Mouse (Mus musculus) midbrain, embryonic 13.5 days (tissue): ENCODE results near the gene Gtf2ird1. TPM values are rescaled to one million over a fixed set of nuclear protein-coding genes. Genes with fewer than 3 reads are reported as not detected.

Experiments used
- ATAC-seq: fragments of 200-750 bp; cut with Nextera tagmentation; 2 replicates; pipeline ENCODE4 v1.8.0; 2017; ENCODE audit warnings: mild to moderate bottlenecking, moderate TSS enrichment, moderate library complexity
- H3K27ac ChIP-seq: fragments of 300-500 bp; sonication (generic); 2 replicates; pipeline ENCODE4 v1.5.1; 2015; ENCODE audit warnings: inconsistent platforms, mild to moderate bottlenecking, moderate library complexity
- H3K27me3 ChIP-seq: fragments of 300-500 bp; sonication (generic); 2 replicates; pipeline ENCODE4 v1.6.1; 2015; ENCODE audit warnings: mild to moderate bottlenecking, inconsistent platforms
- H3K36me3 ChIP-seq: fragments of 300-500 bp; sonication (generic); 2 replicates; pipeline ENCODE4 v1.6.1; 2015; ENCODE audit warnings: mild to moderate bottlenecking, inconsistent platforms
- H3K4me1 ChIP-seq: fragments of 300-500 bp; sonication (generic); replicated peaks from 2 replicates; pipeline ENCODE4 v1.6.1; 2015; ENCODE audit warnings: inconsistent platforms
- H3K4me2 ChIP-seq: fragments of 300-500 bp; sonication (generic); replicated peaks from 2 replicates; pipeline ENCODE4 v1.6.1; 2015; ENCODE audit warnings: moderate library complexity, mild to moderate bottlenecking, inconsistent platforms
- H3K4me3 ChIP-seq: fragments of 300-500 bp; sonication (generic); replicated peaks from 2 replicates; pipeline ENCODE4 v1.5.1; 2015; ENCODE audit warnings: mild to moderate bottlenecking, inconsistent platforms
- H3K9ac ChIP-seq: fragments of 300-500 bp; sonication (generic); replicated peaks from 2 replicates; pipeline ENCODE4 v1.6.1; 2015; ENCODE audit warnings: mild to moderate bottlenecking, inconsistent platforms
- H3K9me3 ChIP-seq: fragments of 300-500 bp; sonication (generic); 2 replicates; pipeline ENCODE4 v1.6.1; 2016; ENCODE audit warnings: mild to moderate bottlenecking, inconsistent platforms
- WGBS: fragments of 180-500 bp; shearing (Covaris S2); methylation state at CpG from one replicate; pipeline ENCODE4 v1.1.7; 2015; 5-methylcytosine and 5-hydroxymethylcytosine counted together
- polyA plus RNA-seq: library from polyadenylated mRNA; unstranded; fragments of >200 nt; fragmentation: Nextera tagmentation; extraction: Ambion mirVana; gene quantifications from 2 replicates; pipeline ENCODE4 v1.2.1, GENCODE M21; 2015

The Gtf2ird1 gene
- polyA plus RNA-seq, 1 experiment from 2014 or later = 96.6 TPM

DNA sequence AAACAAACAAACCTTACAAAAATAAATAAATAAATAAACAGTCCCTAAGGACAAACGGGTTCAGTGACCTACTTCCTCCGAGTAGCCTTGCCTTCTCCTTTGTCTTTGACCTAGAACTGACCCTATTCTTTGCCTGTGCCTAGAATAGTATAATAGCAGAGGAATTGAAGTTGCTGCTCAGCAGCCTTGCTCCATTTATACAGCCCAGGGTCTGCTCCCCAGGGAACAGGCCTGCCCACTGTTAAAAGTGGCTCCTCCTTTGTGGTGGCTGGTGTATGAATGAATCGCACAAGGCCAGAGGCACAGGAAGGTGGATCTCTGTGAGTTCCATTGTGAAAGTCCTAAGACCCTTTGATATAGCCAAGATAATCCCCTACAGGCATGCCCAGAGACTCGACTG lies 127.2 kb downstream of the Gtf2ird1 start:
- no peak for ATAC-seq
- Histone ChIP-seq H3K27me3 (no peaks in the 10 kb centered on the region), H3K4me3 (no peak overlapping the region), H3K9ac (no peak overlapping the region), H3K4me2 (no peak overlapping the region), H3K36me3 (no peaks in the 10 kb centered on the region), H3K27ac (no peak overlapping the region), H3K4me1 (0 out of 2 replicates have a peak, but pooled peaks cover 6% of the 10 kb centered on the region), H3K9me3 (no peaks in the 10 kb centered on the region)
- 30% methylated on average over 4 of the region's 4 CpGs for WGBS

GRCm38 (mm10) chr5:134328482-134329001 lies 128.0 kb downstream of the Gtf2ird1 start:
- H3K4me3 ChIP-seq = no peak overlapping the region
- H3K4me2 ChIP-seq = no peak overlapping the region
- no peak overlapping the region for H3K27ac ChIP-seq
- WGBS = 95% methylated on average over 6 of the region's 6 CpGs
- 0 out of 2 replicates have a peak, but pooled peaks cover 6% of the 10 kb centered on the region for H3K4me1 ChIP-seq
- ATAC-seq = no peak
- no peaks in the 10 kb centered on the region for H3K36me3 ChIP-seq
- H3K27me3 ChIP-seq = no peaks in the 10 kb centered on the region
- H3K9ac ChIP-seq = no peak overlapping the region
- H3K9me3 ChIP-seq = no peaks in the 10 kb centered on the region

DNA sequence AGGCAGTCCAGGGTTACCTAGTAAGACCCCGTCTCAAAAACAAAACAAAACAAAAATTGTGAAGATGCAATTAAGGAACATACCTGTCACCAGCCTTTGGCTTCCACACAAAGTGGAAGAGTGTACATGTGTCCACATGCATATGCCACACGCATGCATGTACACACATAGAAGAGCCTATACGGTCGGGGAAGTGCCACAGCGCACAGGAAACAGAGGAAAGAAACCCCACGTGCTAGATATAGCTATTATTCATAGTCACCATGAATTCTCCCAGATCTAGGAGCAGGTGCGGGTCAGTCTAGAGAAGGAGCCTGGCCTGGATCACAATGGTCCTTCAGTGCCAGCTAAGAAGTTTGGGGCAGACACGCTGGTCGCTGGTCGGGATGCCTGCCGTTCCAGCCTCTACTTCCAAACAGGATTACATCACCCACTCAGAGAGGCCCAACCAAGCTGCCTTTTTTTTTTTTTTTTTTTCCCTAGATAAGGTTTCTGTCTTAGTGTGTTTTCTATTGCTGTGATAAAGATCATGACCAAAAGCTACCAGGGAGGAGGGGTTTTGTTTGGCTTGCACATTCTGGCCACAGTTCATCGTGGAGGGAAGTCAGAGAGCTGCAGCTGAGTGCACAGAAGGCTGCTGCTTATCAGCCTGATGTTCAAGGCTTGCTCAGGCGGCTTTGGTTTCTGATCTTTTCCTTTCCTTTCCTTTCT lies 130.5 kb downstream of the Gtf2ird1 start:
- no peak overlapping the region for H3K9ac ChIP-seq
- 79% methylated on average over 13 of the region's 13 CpGs for WGBS
- no peak for ATAC-seq
- 0 out of 2 replicates have a peak, but pooled peaks cover 2% of the 10 kb centered on the region for H3K4me1 ChIP-seq
- H3K27ac ChIP-seq = no peak overlapping the region
- H3K4me3 ChIP-seq = no peak overlapping the region
- H3K36me3 ChIP-seq = no peaks in the 10 kb centered on the region
- H3K4me2 ChIP-seq = no peak overlapping the region
- no peaks in the 10 kb centered on the region for H3K9me3 ChIP-seq
- no peaks in the 10 kb centered on the region for H3K27me3 ChIP-seq

DNA sequence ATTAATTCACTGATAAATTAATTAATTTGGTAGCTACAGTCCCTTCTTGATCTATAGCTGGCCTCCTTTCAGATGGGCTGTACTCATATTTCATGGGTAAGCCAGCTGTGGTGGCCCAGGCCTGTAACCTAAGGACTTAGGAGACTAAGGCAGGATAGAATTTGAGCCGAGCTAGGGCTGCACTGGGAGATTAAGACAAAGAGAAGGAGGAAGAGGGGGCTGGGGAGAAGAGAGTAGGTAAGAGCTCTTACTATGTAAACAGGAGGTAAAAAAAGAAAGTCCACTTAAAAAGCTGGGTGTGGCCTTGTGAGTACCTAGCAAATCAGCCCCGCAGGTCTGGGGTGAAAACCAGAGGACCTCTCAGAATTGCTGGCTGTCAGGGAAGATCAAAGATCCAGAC lies 132.6 kb downstream of the Gtf2ird1 start:
- no peaks in the 10 kb centered on the region for H3K9me3 ChIP-seq
- 52% methylated on average over 2 of the region's 2 CpGs for WGBS
- no peak for ATAC-seq
- no peak overlapping the region for H3K27ac ChIP-seq
- no peak overlapping the region for H3K4me3 ChIP-seq
- H3K9ac ChIP-seq = no peak overlapping the region
- H3K4me2 ChIP-seq = no peak overlapping the region
- H3K36me3 ChIP-seq = no peaks in the 10 kb centered on the region
- H3K4me1 ChIP-seq = no peaks in the 10 kb centered on the region
- H3K27me3 ChIP-seq = no peaks in the 10 kb centered on the region

DNA sequence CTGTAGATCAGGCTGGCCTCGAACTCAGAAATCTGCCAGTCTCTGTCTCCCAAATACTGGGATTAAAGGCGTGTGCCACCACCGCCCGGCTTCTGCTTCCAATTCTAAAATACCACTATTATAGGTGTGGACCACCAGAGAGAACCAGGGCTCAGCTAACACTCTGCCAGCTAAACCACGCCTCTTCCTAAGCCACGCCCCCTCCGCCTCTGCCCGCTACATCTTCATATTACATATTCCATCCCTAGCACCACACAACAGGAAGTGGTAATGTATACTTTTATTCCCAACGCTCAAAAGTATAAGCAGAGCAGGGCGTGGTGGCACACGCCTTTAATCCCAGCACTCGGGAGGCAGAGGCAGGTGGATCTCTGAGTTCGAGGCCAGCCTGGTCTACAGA lies 133.2 kb downstream of the Gtf2ird1 start:
- WGBS = 93% methylated on average over 13 of the region's 13 CpGs
- H3K9ac ChIP-seq = no peak overlapping the region
- no peaks in the 10 kb centered on the region for H3K4me1 ChIP-seq
- no peaks in the 10 kb centered on the region for H3K36me3 ChIP-seq
- no peak overlapping the region for H3K4me3 ChIP-seq
- H3K27me3 ChIP-seq = no peaks in the 10 kb centered on the region
- no peak overlapping the region for H3K27ac ChIP-seq
- no peak for ATAC-seq
- no peaks in the 10 kb centered on the region for H3K9me3 ChIP-seq
- H3K4me2 ChIP-seq = no peak overlapping the region

DNA sequence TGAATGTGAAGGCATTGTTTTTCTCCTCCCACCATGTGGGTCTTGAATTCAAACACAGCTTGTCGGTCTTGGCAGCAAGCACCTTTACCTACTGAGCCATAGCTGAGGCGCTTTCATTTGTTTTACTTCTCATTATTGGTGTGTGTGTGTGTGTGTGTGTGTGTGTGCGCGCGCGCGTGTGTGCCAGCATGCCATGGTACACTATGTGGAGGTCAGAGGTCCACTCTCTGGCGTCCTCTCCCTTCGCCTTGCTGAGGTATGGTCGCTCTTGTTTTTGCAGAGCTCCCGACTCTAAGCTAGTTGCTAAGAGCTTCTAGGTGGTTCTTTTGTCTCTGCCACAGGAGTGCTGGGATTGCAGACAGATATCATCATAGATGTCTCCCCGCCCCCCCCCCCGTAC lies 134.2 kb downstream of the Gtf2ird1 start:
- H3K4me2 ChIP-seq = no peak overlapping the region
- no peaks in the 10 kb centered on the region for H3K4me1 ChIP-seq
- H3K9ac ChIP-seq = no peak overlapping the region
- no peak overlapping the region for H3K4me3 ChIP-seq
- H3K27me3 ChIP-seq = no peaks in the 10 kb centered on the region
- H3K36me3 ChIP-seq = no peaks in the 10 kb centered on the region
- H3K27ac ChIP-seq = no peak overlapping the region
- no peaks in the 10 kb centered on the region for H3K9me3 ChIP-seq
- ATAC-seq = no peak
- WGBS = 86% methylated on average over 13 of the region's 13 CpGs

- no peaks in the 10 kb centered on the region for H3K36me3 ChIP-seq
- no peak overlapping the region for H3K4me3 ChIP-seq
- WGBS = 74% methylated on average over 7 of the region's 7 CpGs
- no peak overlapping the region for H3K9ac ChIP-seq
- H3K27me3 ChIP-seq = no peaks in the 10 kb centered on the region
- peaks cover 3% of the 10 kb centered on the region for H3K4me1 ChIP-seq
- H3K9me3 ChIP-seq = no peaks in the 10 kb centered on the region
- H3K4me2 ChIP-seq = no peak overlapping the region
- ATAC-seq = no peak
- H3K27ac ChIP-seq = no peak overlapping the region
Observed at GRCm38 (mm10) chr5:134321699-134322098, 134.8 kb downstream of the Gtf2ird1 start.

GRCm38 (mm10) chr5:134318903-134319302 lies 137.6 kb downstream of the Gtf2ird1 start:
- no peak overlapping the region for H3K9ac ChIP-seq
- H3K9me3 ChIP-seq = no peaks in the 10 kb centered on the region
- H3K4me2 ChIP-seq = no peak overlapping the region
- H3K4me3 ChIP-seq = no peak overlapping the region
- ATAC-seq = no peak
- peaks cover 21% of the 10 kb centered on the region for H3K4me1 ChIP-seq
- H3K27ac ChIP-seq = no peak overlapping the region
- no peaks in the 10 kb centered on the region for H3K27me3 ChIP-seq
- H3K36me3 ChIP-seq = no peaks in the 10 kb centered on the region
- WGBS = 92% methylated on average over 6 of the region's 6 CpGs

- Histone ChIP-seq H3K4me3 (no peak overlapping the region), H3K36me3 (no peaks in the 10 kb centered on the region), H3K4me2 (no peak overlapping the region), H3K27me3 (no peaks in the 10 kb centered on the region), H3K9me3 (no peaks in the 10 kb centered on the region), H3K9ac (no peak overlapping the region), H3K4me1 (peaks cover 33% of the 10 kb centered on the region), H3K27ac (no peak overlapping the region)
- WGBS = 45% methylated on average over 7 of the region's 7 CpGs
- ATAC-seq = no peak
Observed at GRCm38 (mm10) chr5:134316721-134317120, 139.8 kb downstream of the Gtf2ird1 start.

- peak overlapping the region; percentile 77 for H3K9ac ChIP-seq
- peaks cover 7% of the 10 kb centered on the region for H3K36me3 ChIP-seq
- H3K9me3 ChIP-seq = no peaks in the 10 kb centered on the region
- no peaks in the 10 kb centered on the region for H3K27me3 ChIP-seq
- peaks cover 41% of the 10 kb centered on the region for H3K4me1 ChIP-seq
- under 1% methylated on average over 25 of the region's 25 CpGs for WGBS
- no peak for ATAC-seq
- peak overlapping the region; percentile 100 for H3K27ac ChIP-seq
- H3K4me3 ChIP-seq = peak overlapping the region; percentile 83
- H3K4me2 ChIP-seq = peak overlapping the region; percentile 81
Observed at GRCm38 (mm10) chr5:134315623-134316350, 140.7 kb downstream of the Gtf2ird1 start.

GRCm38 (mm10) chr5:134314688-134315622 lies 141.6 kb downstream of the Gtf2ird1 start, which contains the start of gene Gtf2i:
Gene Gtf2i, minus strand, starts transcription at chr5:134314760.
- Histone ChIP-seq H3K4me1 (peaks cover 48% of the 10 kb centered on the region), H3K9ac (peak within 1 kb of the TSS; percentile 98), H3K36me3 (peaks cover 16% of the 10 kb centered on the region), H3K4me2 (peak within 1 kb of the TSS; percentile 81), H3K27ac (peak within 1 kb of the TSS; percentile 100), H3K27me3 (no peaks in the 10 kb centered on the region), H3K9me3 (no peaks in the 10 kb centered on the region), H3K4me3 (peak within 1 kb of the TSS; percentile 83)
- ATAC-seq = peak; percentile 93
- under 1% methylated on average over 40 of the region's 40 CpGs for WGBS
